In the genomic region with DNA sequence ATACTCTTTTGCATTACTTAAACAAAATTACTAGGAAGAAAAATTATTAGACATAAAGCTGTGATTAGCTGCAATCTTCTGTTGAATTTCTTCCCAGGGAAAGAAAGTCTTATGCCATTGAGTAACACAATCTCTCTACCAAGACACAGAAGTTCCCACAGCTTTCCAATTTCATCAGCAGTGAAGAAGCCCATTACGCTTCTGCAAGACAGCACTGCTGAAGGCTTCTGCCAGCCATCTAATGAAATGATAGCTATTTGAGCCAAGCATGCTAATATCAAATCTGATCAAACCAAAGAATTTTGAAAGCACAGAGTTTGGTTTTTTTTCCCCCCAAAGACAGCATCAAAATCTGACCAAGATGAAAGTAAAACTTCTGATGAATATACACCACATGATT, we compare ENCODE assay signal across 18 mouse cellular contexts.
DNase-seq lines count a peak whose midpoint lies in the region; ATAC-seq lines count a peak whose summit lies in the region.
"Had no signal": no experiment of that assay in that cellular context is flagged by ENCODE, and none has a peak within 500 bp of the region (broad histone marks: within the 10 kb centered on the region; RNA-seq: fewer than 3 reads in every experiment).

No protein-coding gene starts in this region.

- no peaks in the 10 kb centered on the region for H3K27me3 ChIP-seq in embryonic facial prominence, embryonic 14.5 days (replicated peaks; ENCODE audit: control insufficient read depth, insufficient read depth, low read length)
- no peaks in the 10 kb centered on the region for H3K27me3 ChIP-seq in embryonic facial prominence, embryonic 10.5 days (replicated peaks; ENCODE audit: low read depth, poor library complexity, severe bottlenecking)
- no peaks in the 10 kb centered on the region for H3K27me3 ChIP-seq in midbrain, embryonic 15.5 days (replicated peaks)
- H3K27me3 ChIP-seq in midbrain, embryonic 13.5 days = no peaks in the 10 kb centered on the region
- H3K27me3 ChIP-seq: embryonic facial prominence, embryonic 12.5 days; forebrain, embryonic 12.5 days; hindbrain, embryonic 13.5 days had no signal

- H3K9ac ChIP-seq in embryonic facial prominence, embryonic 14.5 days (ENCODE audit: low read depth, low read length) = no peak overlapping the region
- H3K9ac ChIP-seq in midbrain, embryonic 15.5 days = no peak overlapping the region
- no peak overlapping the region for H3K9ac ChIP-seq in midbrain, embryonic 13.5 days (replicated peaks)
- H3K9ac ChIP-seq: embryonic facial prominence, embryonic 12.5 days; forebrain, embryonic 12.5 days; hindbrain, embryonic 13.5 days had no signal

- intact Hi-C loops in heart, postnatal 14 days (cut with DNase I) = no loop called here

- no peak overlapping the region for H3K4me3 ChIP-seq in embryonic facial prominence, embryonic 14.5 days (ENCODE audit: low read depth, low read length)
- H3K4me3 ChIP-seq in embryonic facial prominence, embryonic 10.5 days = no peak overlapping the region
- no peak overlapping the region for H3K4me3 ChIP-seq in midbrain, embryonic 15.5 days
- no peak overlapping the region for H3K4me3 ChIP-seq in midbrain, embryonic 13.5 days (replicated peaks)
- H3K4me3 ChIP-seq: embryonic facial prominence, embryonic 12.5 days; forebrain, embryonic 12.5 days; heart, embryonic 10.5 days; hindbrain, embryonic 13.5 days had no signal

- no peaks in the 10 kb centered on the region for H3K9me3 ChIP-seq in embryonic facial prominence, embryonic 14.5 days (ENCODE audit: control insufficient read depth, low read length)
- no peaks in the 10 kb centered on the region for H3K9me3 ChIP-seq in embryonic facial prominence, embryonic 10.5 days
- no peaks in the 10 kb centered on the region for H3K9me3 ChIP-seq in midbrain, embryonic 15.5 days
- H3K9me3 ChIP-seq in midbrain, embryonic 13.5 days = no peaks in the 10 kb centered on the region
- H3K9me3 ChIP-seq: embryonic facial prominence, embryonic 12.5 days; forebrain, embryonic 12.5 days; heart, embryonic 10.5 days; hindbrain, embryonic 13.5 days had no signal

- H3K27ac ChIP-seq in embryonic facial prominence, embryonic 14.5 days (replicated peaks; ENCODE audit: low read depth, low read length) = no peak overlapping the region
- H3K27ac ChIP-seq in embryonic facial prominence, embryonic 10.5 days (replicated peaks) = no peak overlapping the region
- 0 out of 2 replicates have a peak overlapping the region, but pooled peaks have one; percentile 29 for H3K27ac ChIP-seq in midbrain, embryonic 15.5 days
- H3K27ac ChIP-seq in midbrain, embryonic 13.5 days = no peak overlapping the region
- H3K27ac ChIP-seq: embryonic facial prominence, embryonic 12.5 days; forebrain, embryonic 12.5 days; heart, embryonic 10.5 days; hindbrain, embryonic 13.5 days had no signal

- DNase-seq in cerebellum, adult 8-10 months = peak; percentile 39
- no peak for DNase-seq in cerebellum, adult 18-20 months
- DNase-seq in embryonic facial prominence, embryonic 14.5 days (ENCODE audit: low spot score) = peak; percentile 1
- DNase-seq in embryonic facial prominence, embryonic 10.5 days (ENCODE audit: low spot score) = no peak
- no peak for DNase-seq in heart, postnatal 14 days
- DNase-seq: adrenal gland, postnatal 10 days; embryo, embryonic 11 days; gastrocnemius, postnatal 10 days; heart, adult 18-20 months; heart, postnatal 10 days had no signal

- H3K36me3 ChIP-seq in embryonic facial prominence, embryonic 14.5 days (ENCODE audit: control insufficient read depth, insufficient read depth, low read length) = no peaks in the 10 kb centered on the region
- H3K36me3 ChIP-seq in embryonic facial prominence, embryonic 10.5 days (replicated peaks) = no peaks in the 10 kb centered on the region
- H3K36me3 ChIP-seq in midbrain, embryonic 15.5 days (replicated peaks) = no peaks in the 10 kb centered on the region
- H3K36me3 ChIP-seq in midbrain, embryonic 13.5 days = no peaks in the 10 kb centered on the region
- H3K36me3 ChIP-seq: embryonic facial prominence, embryonic 12.5 days; forebrain, embryonic 12.5 days; heart, embryonic 10.5 days; hindbrain, embryonic 13.5 days had no signal

- no peaks in the 10 kb centered on the region for H3K4me1 ChIP-seq in embryonic facial prominence, embryonic 14.5 days (ENCODE audit: control insufficient read depth, insufficient read depth, low read length)
- no peaks in the 10 kb centered on the region for H3K4me1 ChIP-seq in embryonic facial prominence, embryonic 10.5 days
- H3K4me1 ChIP-seq in midbrain, embryonic 15.5 days = no peaks in the 10 kb centered on the region
- H3K4me1 ChIP-seq in midbrain, embryonic 13.5 days (replicated peaks) = no peaks in the 10 kb centered on the region
- H3K4me1 ChIP-seq: embryonic facial prominence, embryonic 12.5 days; forebrain, embryonic 12.5 days; heart, embryonic 10.5 days; hindbrain, embryonic 13.5 days had no signal

- WGBS in embryonic facial prominence, embryonic 14.5 days = 68% methylated on average over 1 of the region's 1 CpGs
- WGBS in embryonic facial prominence, embryonic 10.5 days = 84% methylated on average over 1 of the region's 1 CpGs
- 68% methylated on average over 1 of the region's 1 CpGs for WGBS in midbrain, embryonic 15.5 days
- WGBS in midbrain, embryonic 13.5 days = 81% methylated on average over 1 of the region's 1 CpGs

- no peak overlapping the region for H3K4me2 ChIP-seq in embryonic facial prominence, embryonic 14.5 days (ENCODE audit: low read depth, low read length)
- H3K4me2 ChIP-seq in midbrain, embryonic 15.5 days = no peak overlapping the region
- no peak overlapping the region for H3K4me2 ChIP-seq in midbrain, embryonic 13.5 days (replicated peaks)
- H3K4me2 ChIP-seq: embryonic facial prominence, embryonic 12.5 days; forebrain, embryonic 12.5 days; hindbrain, embryonic 13.5 days had no signal

- no peak for ATAC-seq in embryonic facial prominence, embryonic 14.5 days (ENCODE audit: low read depth)
- no peak for ATAC-seq in midbrain, embryonic 15.5 days (replicated peaks)
- ATAC-seq in midbrain, embryonic 13.5 days = no peak
- ATAC-seq: forebrain, embryonic 16.5 days; intestine, embryonic 16.5 days had no signal

Comparison
In these comparisons a context has a peak if more than half of its experiments do, and no peak if none do; other contexts are left out.
1. DNase-seq: peak in cerebellum, adult 8-10 months (single experiment) and embryonic facial prominence, embryonic 14.5 days (single experiment); none in cerebellum, adult 18-20 months (0 of 2), embryonic facial prominence, embryonic 10.5 days (single experiment) and heart, postnatal 14 days (0 of 2).